Mouse (Mus musculus) spleen, adult 2 months (tissue): Measurements from ENCODE around the gene Slc25a38. TPM values are rescaled to one million over a fixed set of nuclear protein-coding genes. Genes with fewer than 3 reads are reported as not detected.
A peak's percentile ranks its signal among the peaks of the same experiment; 100 is the strongest.

ENCODE experiments used
- DNase-seq, 2 experiments: peaks; one replicate each; pipeline versions ENCODE4 v3.0.0 to v3.0.0-alpha.2; 2012 to 2021; ENCODE audit warnings: low spot score in 2 of 2, low read depth in 1 of 2
- H3K27ac ChIP-seq: fragments of 200-500 bp; 2 replicates; pipeline ENCODE4 v1.5.1; 2012; ENCODE audit warnings: low read length, inconsistent platforms; ENCODE audit not compliant: insufficient read depth
- H3K27me3 ChIP-seq: fragments of 200-500 bp; 2 replicates; pipeline ENCODE4 v1.6.1; 2012; ENCODE audit warnings: mild to moderate bottlenecking, moderate library complexity, low read length, inconsistent platforms; ENCODE audit not compliant: control insufficient read depth, insufficient read depth
- H3K36me3 ChIP-seq: fragments of 200-500 bp; 2 replicates; pipeline ENCODE4 v1.6.1; 2012; ENCODE audit warnings: mild to moderate bottlenecking, low read length, inconsistent platforms; ENCODE audit not compliant: control insufficient read depth, insufficient read depth
- H3K4me1 ChIP-seq: fragments of 200-500 bp; 2 replicates; pipeline ENCODE4 v1.6.1; 2011; ENCODE audit warnings: inconsistent platforms; ENCODE audit not compliant: control insufficient read depth, insufficient read depth, insufficient read length
- H3K4me3 ChIP-seq: fragments of 200-500 bp; 2 replicates; pipeline ENCODE4 v1.5.1; 2011; ENCODE audit warnings: mild to moderate bottlenecking, inconsistent platforms; ENCODE audit not compliant: insufficient read depth, insufficient read length; ENCODE audit errors: extremely low read depth
- CTCF ChIP-seq: fragments of 200-500 bp; IDR thresholded peaks from 2 replicates; pipeline ENCODE4 v1.5.1; 2011; ENCODE audit warnings: mild to moderate bottlenecking, inconsistent platforms; ENCODE audit not compliant: insufficient read depth, insufficient read length, insufficient replicate concordance; ENCODE audit errors: extremely low read depth
- POLR2A ChIP-seq: fragments of 200-500 bp; IDR thresholded peaks from 2 replicates; pipeline ENCODE4 v1.6.1; 2011; ENCODE audit warnings: low read depth, low read length, inconsistent platforms
- whole genome bisulfite sequencing: fragments of 180-500 bp; shearing (Covaris S2); methylation state at CpG from one replicate; pipeline ENCODE4 v1.1.7; 2018; 5-methylcytosine and 5-hydroxymethylcytosine counted together
- polyA plus RNA-seq: library from polyadenylated mRNA; depleted of rRNA; stranded (reverse); fragments of >200 nt; gene quantifications from 2 replicates; pipeline ENCODE4 v1.2.3, GENCODE M21; 2012; rRNA removed

The Slc25a38 gene
- 45.7 and 48.1 TPM in 2 replicates for polyA plus RNA-seq

DNA sequence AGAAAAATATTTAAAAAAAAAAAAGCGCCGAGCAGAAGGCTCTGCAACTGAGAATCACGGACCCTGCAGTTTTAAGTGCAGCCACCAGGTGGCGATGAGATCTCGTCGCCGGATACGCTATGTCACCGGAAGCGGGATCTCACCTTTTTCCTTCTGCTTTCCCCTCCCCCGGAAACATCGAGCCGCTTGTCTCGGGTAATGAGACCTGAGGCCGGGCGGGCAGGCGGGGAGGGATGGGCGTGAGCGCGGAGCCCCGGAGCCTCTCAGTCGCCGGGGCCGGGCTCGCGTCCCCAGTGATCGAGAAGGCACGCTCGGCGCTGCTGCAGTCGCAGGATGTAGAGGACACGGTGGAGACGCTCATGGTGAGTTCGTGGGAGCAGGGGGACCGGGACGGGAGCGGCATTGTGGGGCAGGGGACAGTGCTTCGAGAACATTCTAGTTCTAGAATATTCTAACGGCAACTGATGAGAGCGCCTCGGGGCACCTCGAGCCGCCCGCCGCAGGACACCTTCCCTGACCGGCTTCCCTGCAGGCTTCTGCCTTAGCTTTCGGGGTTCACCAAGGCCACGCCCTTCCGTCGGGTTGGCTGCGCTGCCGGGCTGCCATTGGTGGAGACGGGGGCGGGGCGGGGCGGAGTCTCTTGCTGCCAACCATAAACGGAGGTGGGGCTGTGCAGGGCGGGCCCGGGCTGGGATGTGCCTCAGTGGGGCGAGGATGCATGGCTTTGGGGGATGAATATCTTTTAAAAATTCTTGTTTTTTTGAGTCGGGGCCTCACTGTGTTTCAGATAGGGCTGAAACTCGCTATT is at the start of gene Slc25a38:
TSS of gene Slc25a38 (plus strand) at position 164 of the 808 bp plus-strand sequence.
- H3K27ac ChIP-seq: peak within 1 kb of the TSS; percentile 99
- TF ChIP-seq CTCF (peak; percentile 88; the same call in 1 of the 2 replicates), POLR2A (peak; percentile 76)
- WGBS: under 1% methylated on average over 62 of the region's 62 CpGs
- H3K4me3 ChIP-seq: peak within 1 kb of the TSS; percentile 96
- DNase-seq: peak; percentile 86 to 95
- H3K36me3 ChIP-seq: no peaks in the 10 kb centered on the region
- H3K4me1 ChIP-seq: peaks cover 2% of the 10 kb centered on the region; the same call in 1 of the 2 replicates
- no peaks in the 10 kb centered on the region for H3K27me3 ChIP-seq

GRCm38 (mm10) chr9:120064317-120064716 is 45.9 kb upstream of the Slc25a38 start:
- Histone ChIP-seq H3K36me3 (no peaks in the 10 kb centered on the region), H3K4me3 (no peak overlapping the region), H3K27me3 (no peaks in the 10 kb centered on the region), H3K4me1 (no peaks in the 10 kb centered on the region), H3K27ac (no peak overlapping the region)
- WGBS: 53% methylated on average over 4 of the region's 4 CpGs
- no peak for DNase-seq
- no peak for TF ChIP-seq CTCF
- TF ChIP-seq POLR2A: no peak

- no peaks in the 10 kb centered on the region for H3K4me1 ChIP-seq
- no peak overlapping the region for H3K27ac ChIP-seq
- H3K4me3 ChIP-seq: no peak overlapping the region
- 54% methylated on average over 2 of the region's 2 CpGs for WGBS
- TF ChIP-seq CTCF: no peak
- TF ChIP-seq POLR2A: no peak
- no peaks in the 10 kb centered on the region for H3K27me3 ChIP-seq
- no peaks in the 10 kb centered on the region for H3K36me3 ChIP-seq
- no peak for DNase-seq
Measured at GRCm38 (mm10) chr9:120067609-120068008, 42.6 kb upstream of the Slc25a38 start.

- Histone ChIP-seq H3K36me3 (no peaks in the 10 kb centered on the region), H3K27ac (no peak overlapping the region), H3K27me3 (no peaks in the 10 kb centered on the region), H3K4me1 (peaks cover 1% of the 10 kb centered on the region; the same call in 1 of the 2 replicates), H3K4me3 (peak overlapping the region; percentile 28; the same call in 1 of the 2 replicates)
- DNase-seq: no peak
- 14% methylated on average over 10 of the region's 10 CpGs for WGBS
- TF ChIP-seq POLR2A (no peak), CTCF (no peak)
Measured at GRCm38 (mm10) chr9:120068047-120068446, 42.1 kb upstream of the Slc25a38 start.

- TF ChIP-seq POLR2A (no peak), CTCF (no peak)
- no peak for DNase-seq
- Histone ChIP-seq H3K27ac (no peak within 1 kb of the TSS), H3K36me3 (no peaks in the 10 kb centered on the region), H3K4me1 (peaks cover 2% of the 10 kb centered on the region; the same call in 1 of the 2 replicates), H3K4me3 (no peak within 1 kb of the TSS), H3K27me3 (no peaks in the 10 kb centered on the region)
- 85% methylated on average over 11 of the region's 11 CpGs for WGBS
Measured at GRCm38 (mm10) chr9:120069779-120070178, 40.4 kb upstream of the Slc25a38 start, which contains the start of gene Cx3cr1. Gene Cx3cr1 (minus strand): TSS chr9:120069879.

- DNase-seq: no peak
- no peak overlapping the region for H3K4me3 ChIP-seq
- H3K27ac ChIP-seq: no peak overlapping the region
- no peaks in the 10 kb centered on the region for H3K36me3 ChIP-seq
- no peaks in the 10 kb centered on the region for H3K27me3 ChIP-seq
- no peak for TF ChIP-seq POLR2A
- no peak for TF ChIP-seq CTCF
- peaks cover 2% of the 10 kb centered on the region; the same call in 1 of the 2 replicates for H3K4me1 ChIP-seq
- WGBS: 77% methylated on average over 2 of the region's 2 CpGs
Measured at GRCm38 (mm10) chr9:120071251-120071650, 38.9 kb upstream of the Slc25a38 start.
